Mouse (Mus musculus) cerebellum, adult (tissue): ENCODE data around the gene Alox12.

Source experiments
- ATAC-seq: cut with Nextera tagmentation; 2 replicates; pipeline ENCODE4 v1.9.2; 2017; ENCODE audit warnings: mild to moderate bottlenecking, moderate library complexity, mixed read lengths; ENCODE audit not compliant: insufficient number of reproducible peaks, low FRiP score, low TSS enrichment

Alox12 gene

GRCm38 (mm10) chr11:70200036-70200608 is 55.0 kb downstream of the Alox12 start:
- no peak for ATAC-seq

- no peak for ATAC-seq
Measured at GRCm38 (mm10) chr11:70199107-70199506, 56.0 kb downstream of the Alox12 start.

- no peak for ATAC-seq
Measured at GRCm38 (mm10) chr11:70198332-70198731, 56.8 kb downstream of the Alox12 start.

- no peak for ATAC-seq
Measured at GRCm38 (mm10) chr11:70193354-70194285, 61.5 kb downstream of the Alox12 start.

- no peak for ATAC-seq
Measured at GRCm38 (mm10) chr11:70192157-70192556, 63.0 kb downstream of the Alox12 start.
